Mouse (Mus musculus): ENCODE measurements around the gene Raly.

Raly gene

DNA sequence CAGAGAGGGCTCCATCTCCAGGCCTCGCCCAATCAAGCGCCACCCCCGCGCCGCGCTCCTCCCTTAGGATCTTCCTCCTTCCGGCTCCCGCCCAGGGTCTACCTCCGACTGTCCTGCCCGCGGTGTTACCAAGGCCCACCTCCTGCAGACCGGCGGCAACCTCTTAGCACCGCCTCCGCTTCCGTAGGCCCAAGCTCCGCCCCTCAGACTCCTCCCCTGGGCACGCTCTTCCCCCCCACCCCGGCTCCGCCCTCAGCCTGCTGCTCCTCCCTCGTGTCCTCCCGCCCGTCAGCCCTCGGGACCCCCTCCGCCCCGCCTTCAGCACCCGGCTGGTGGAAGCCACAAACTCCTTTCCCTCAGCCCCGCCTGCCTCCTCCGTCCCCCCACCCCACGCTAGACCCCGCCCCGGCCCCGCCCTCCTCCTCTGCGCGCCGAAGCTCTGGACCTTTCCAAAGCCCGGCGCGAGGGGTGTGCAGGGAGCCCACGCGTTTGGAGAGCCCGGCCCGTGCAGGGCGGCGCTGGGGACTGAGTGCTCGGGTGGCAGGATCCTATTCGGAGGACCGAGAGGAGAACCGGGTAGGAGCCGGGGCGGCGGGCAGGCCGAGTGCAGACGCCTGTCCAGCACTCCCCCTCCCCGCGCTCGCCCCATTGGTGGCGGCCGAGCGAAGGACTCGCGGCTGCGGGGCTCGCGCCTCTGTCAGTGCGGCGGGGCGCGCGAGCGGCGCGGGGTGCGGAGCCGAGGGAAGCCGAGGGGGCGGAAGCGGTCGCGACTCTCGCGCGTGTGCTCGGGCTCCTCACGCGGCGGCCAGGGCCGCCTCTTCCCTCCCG is at the start of gene Raly, which contains the start of gene a:
TSS of gene Raly (plus strand) at position 441 of the 828 bp plus-strand sequence.
TSS of gene a (plus strand) at position 747 of the 828 bp plus-strand sequence.
- peak; percentile 98 for DNase-seq

DNA sequence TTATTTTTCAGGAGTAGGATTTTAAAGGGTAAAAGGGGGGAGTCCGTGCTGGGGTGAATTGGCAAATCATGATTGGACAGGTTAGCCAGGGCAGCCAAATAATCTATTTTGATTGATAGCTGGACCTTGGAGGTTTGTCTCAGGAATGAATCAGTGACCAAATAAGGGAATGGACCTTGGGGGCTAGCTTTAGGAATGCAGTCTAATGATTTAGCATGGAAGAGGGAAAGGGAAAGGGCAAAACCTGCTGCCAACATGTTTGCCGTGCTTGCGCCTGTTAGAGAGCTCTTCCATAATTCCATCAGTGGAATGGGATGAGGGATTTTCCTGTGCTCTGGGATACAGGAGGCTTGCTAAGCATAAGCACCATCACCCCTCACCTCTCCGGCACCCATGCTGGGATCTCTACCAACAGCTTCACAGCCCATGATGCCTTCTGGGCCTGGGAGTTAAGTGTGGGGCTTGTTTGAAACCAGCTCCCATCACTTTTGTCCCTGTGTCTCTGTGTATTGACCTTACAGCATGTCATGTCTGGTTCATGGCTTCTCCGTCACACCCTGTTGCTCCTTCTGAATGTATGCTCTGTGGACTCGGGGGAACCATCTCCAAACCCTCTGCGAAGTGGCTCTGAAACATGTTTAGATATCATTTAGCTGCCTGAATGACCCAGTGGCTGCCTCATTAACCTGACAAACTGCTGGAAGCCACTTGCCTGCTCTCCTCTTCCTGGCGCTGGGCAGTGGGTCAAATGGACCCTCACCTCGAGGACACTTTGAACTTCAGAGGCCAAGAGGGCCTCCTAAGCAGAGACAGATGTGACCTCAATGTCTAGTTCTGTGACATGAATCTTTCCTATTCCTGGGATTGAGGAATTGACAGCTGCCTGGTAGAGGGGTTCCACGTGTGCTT is 47.7 kb upstream of the Raly start:
- DNase-seq = no peak

- no peak for DNase-seq
Measured at GRCm38 (mm10) chr2:154743915-154744314, 47.0 kb upstream of the Raly start.

DNA sequence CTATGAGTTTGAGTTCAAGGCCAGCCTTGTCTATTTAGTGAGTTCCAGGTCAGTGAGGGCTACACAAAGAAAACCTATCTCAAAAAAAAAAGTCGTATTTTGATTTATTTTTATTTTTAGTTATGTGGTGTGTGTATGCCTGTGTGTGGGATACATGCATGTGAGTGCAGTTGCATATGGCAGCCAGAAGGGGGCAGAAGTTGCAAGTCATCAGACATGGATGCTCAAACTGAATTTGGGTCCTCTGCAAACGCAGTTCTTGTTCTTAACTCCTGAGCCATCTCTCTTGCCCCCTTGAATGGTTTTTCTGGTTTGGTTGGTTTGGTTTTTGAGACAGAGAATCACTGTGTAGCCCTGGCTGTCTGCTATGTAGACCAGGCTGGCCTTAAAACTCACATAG is 42.5 kb upstream of the Raly start:
- no peak for DNase-seq

GRCm38 (mm10) chr2:154749046-154750036 is 41.6 kb upstream of the Raly start:
- DNase-seq = no peak

GRCm38 (mm10) chr2:154751924-154752323 is 39.0 kb upstream of the Raly start:
- DNase-seq = no peak

GRCm38 (mm10) chr2:154754068-154754560 is 36.8 kb upstream of the Raly start:
- no peak for DNase-seq

DNA sequence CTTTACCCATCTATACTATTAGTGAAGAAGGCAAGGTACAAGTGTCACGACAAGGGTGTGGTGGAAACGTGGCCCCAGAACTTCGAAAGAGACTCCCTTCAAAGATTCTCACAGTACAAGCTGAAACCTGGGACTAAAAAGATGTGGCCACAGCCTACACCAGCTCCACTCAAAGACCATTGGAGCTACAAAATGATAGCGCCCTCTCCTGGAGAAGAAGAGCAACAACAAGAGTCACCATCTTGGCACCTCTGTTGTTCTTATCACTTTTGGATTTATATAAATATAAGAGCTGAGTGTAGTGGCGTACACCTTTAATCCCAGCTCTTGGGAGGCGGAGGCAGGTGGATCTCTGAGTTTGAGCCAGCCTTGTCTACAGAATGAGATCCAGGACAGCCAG is 35.1 kb upstream of the Raly start:
- DNase-seq = no peak

DNA sequence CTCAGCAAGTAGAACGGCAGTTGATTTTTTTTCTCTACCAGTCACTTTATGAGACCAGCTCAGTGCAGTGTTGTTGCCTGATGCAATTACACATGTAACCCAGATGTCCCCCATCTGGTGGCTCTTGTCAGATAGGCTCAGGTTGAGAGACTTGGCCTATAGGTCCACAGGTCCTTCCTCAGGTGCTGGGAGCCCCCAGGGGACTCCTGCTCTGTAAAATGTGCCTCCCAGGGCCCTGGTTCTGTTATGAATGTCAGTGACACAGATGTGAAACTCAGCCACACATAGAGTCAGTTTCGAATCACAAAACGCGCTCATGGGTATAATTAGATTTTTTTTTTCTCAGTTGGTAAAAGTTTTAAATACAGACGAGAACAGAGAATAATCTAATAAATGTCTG is 33.2 kb upstream of the Raly start:
- no peak for DNase-seq

- no peak for DNase-seq
Measured at GRCm38 (mm10) chr2:154758454-154758853, 32.4 kb upstream of the Raly start.

DNA sequence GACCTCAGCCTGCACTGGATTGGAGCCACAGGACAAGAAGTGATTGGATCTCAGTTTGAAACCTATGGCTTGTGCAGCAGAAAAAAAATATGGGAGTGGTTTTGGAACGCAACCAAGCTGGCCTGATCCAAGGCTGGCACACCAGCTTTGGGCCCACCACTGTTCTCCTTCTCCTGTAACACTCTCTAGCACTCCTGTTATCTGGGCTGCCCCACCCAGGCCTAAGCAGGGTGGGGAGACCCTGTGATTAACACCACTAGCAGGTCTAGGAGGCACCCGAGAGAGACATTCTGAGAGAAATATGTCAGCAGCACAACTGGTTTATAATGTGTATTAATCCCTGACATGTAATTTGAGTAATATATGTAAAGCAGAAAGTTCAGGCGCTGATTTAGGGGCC is 27.7 kb upstream of the Raly start:
- no peak for DNase-seq

- no peak for DNase-seq
Measured at GRCm38 (mm10) chr2:154764828-154765497, 25.9 kb upstream of the Raly start.

- no peak for DNase-seq
Measured at GRCm38 (mm10) chr2:154765554-154766008, 25.3 kb upstream of the Raly start.

DNA sequence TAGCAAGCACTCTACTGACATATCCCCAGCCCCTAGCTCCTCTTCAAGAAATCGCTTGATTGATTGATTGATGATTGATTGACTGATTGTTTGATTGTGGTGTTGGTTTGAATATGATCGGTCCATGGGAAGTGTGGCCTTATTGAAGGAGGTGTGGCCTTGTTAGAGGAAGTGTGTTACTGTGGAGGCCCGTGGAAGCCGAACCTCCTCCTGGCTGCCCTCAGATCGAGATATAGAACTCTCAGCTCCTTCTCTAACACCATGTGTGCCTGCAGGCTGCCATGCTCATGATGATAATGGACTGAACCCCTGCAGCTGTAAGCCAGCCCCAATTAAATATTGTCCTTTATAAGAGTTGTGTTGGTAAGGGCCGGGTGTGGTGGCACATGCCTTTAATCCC is 23.8 kb upstream of the Raly start:
- DNase-seq = no peak

GRCm38 (mm10) chr2:154769930-154770329 is 21.0 kb upstream of the Raly start, which contains the start of gene Gm14214:
TSS of gene Gm14214 (minus strand) at chr2:154770030.
- no peak for DNase-seq

- DNase-seq = no peak
Measured at GRCm38 (mm10) chr2:154771604-154772003, 19.3 kb upstream of the Raly start.

- DNase-seq = no peak
Measured at GRCm38 (mm10) chr2:154774032-154774431, 16.9 kb upstream of the Raly start.

DNA sequence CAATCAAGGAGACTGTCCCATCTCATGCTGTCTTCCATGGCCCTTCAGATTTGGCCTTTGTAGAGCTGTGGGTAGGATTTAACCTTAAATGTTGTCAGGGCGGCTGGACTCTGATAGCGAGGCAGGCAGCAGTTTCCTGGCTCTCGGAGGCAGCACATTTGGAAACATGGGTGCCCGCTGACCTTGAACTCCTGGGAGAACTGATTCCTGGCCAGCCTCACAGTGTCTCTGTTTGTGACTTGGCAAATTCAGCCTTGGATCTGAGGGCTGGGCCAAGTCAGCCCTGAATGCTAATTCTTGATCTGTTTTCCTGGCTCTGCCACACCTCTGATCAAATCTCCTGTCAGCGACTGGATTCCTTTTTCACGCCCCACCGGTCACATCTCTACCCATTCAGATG is 14.4 kb upstream of the Raly start:
- no peak for DNase-seq

DNA sequence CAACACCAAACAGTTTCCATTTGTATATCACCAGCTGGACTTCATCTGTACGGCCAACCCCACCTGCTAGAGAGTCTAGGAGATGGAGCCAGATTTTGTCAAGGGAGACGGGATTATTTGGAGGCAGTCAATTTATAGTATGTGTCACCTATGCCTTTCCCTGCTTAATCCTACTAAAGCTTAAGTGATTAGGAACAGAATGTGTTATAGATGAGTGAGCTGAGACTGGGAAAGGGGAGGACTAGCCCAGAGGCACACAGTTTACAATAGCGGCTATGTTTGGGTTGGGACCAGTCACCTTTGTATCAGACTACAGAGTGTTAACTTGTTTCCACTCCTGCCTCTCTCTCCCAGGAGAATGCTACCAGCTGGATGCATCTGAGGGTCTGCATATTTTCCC is 11.2 kb upstream of the Raly start:
- DNase-seq = no peak

DNA sequence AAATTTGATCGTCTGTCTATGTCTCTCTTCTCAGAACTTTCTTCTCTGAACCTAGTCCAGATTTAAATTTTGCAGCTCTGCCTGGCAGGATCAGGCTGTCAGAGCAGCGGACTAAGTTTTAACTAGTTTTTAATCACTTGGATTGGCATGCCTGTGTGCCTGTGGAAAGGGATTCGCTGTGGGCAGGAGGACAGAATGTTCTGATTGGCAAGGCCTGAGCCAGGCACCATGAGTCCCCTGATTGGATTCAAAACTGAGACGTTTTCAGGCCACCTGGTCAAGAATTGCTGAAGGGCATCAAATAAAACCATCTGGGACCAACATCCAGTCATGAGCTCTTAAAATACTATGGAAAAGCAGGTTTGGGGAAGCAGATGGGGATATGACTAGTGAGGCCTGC is 8.5 kb upstream of the Raly start:
- DNase-seq = no peak

- DNase-seq = no peak
Measured at GRCm38 (mm10) chr2:154782856-154783650, 7.8 kb upstream of the Raly start.

All from kidney, adult 9 months (tissue).